Comparison of ENCODE assay signal across 9 mouse cellular contexts in the genomic region with DNA sequence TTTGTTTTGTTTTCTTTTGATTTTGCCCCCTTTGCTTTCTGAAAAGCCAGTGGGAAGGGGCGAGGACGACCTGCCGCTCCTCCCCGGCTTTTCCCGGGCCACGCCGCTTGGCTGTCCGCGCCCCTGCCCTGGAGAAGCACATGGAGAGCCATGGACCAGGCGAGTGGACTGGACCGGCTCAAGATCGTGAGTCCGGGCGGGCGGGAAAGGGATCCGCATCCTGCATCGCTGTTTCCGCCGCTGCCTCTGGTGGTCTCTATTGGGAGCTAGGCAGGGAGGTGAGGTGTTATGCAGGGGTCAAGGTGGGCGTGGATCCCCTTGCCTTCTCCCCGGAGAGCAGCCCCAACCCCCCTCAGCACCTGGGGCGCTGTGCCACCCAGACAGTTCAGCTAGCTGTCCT. TPM values are rescaled to one million over a fixed set of nuclear protein-coding genes. Genes with fewer than 3 reads are reported as not detected.
DNase-seq lines count a peak whose midpoint lies in the region; ATAC-seq and TF ChIP-seq lines count a peak whose summit lies in the region.
"Had no signal": no experiment of that assay in that cellular context is flagged by ENCODE, and none has a peak within 500 bp of the region (broad histone marks: within the 10 kb centered on the region; RNA-seq: fewer than 3 reads in every experiment).

No protein-coding gene starts in this region.

- no peak for TF ChIP-seq CTCF in liver, embryonic 14.5 days (IDR thresholded peaks at IDR 0.05; ENCODE audit: low read depth)

- DNase-seq in NIH3T3 (ENCODE audit: low read depth): peak; percentile 6
- peak; percentile 79 for DNase-seq in forebrain, embryonic 11.5 days (ENCODE audit: low spot score)
- no peak for DNase-seq in liver, embryonic 14.5 days (ENCODE audit: low read depth in 3 of 3, low spot score in 3 of 3)
- peak; percentile 48 for DNase-seq in neural tube, embryonic 11.5 days (ENCODE audit: low spot score)
- peak; percentile 25 for DNase-seq in urinary bladder, postnatal 25 days (ENCODE audit: low spot score)

- ATAC-seq in erythroblast, adult 5-6 weeks (replicated peaks; ENCODE audit: low FRiP score, poor library complexity, severe bottlenecking): no peak
- ATAC-seq in forebrain, embryonic 11.5 days (replicated peaks; ENCODE audit: low FRiP score): peak; percentile 61
- ATAC-seq in hindbrain, embryonic 15.5 days (ENCODE audit: low FRiP score, low read depth): peak; percentile 69
- ATAC-seq in liver, embryonic 14.5 days (ENCODE audit: insufficient read depth): no peak
- ATAC-seq in neural tube, embryonic 11.5 days (ENCODE audit: insufficient read depth, low FRiP score, low TSS enrichment): peak; percentile 42; the same call in 1 of the 2 replicates

- peak overlapping the region; percentile 87 for H3K4me2 ChIP-seq in forebrain, embryonic 11.5 days (ENCODE audit: low read depth, low read length, severe bottlenecking)
- peak overlapping the region; percentile 99 for H3K4me2 ChIP-seq in hindbrain, embryonic 15.5 days
- H3K4me2 ChIP-seq in liver, embryonic 14.5 days (ENCODE audit: low read depth): peak overlapping the region; percentile 63
- peak overlapping the region; percentile 95 for H3K4me2 ChIP-seq in neural tube, embryonic 11.5 days (ENCODE audit: low read depth)

- H3K9me3 ChIP-seq in erythroblast, embryonic 14.5 days (ENCODE audit: control insufficient read depth, low read length): no peaks in the 10 kb centered on the region
- H3K9me3 ChIP-seq in forebrain, embryonic 11.5 days (ENCODE audit: control insufficient read depth, low read length): no peaks in the 10 kb centered on the region
- H3K9me3 ChIP-seq in hindbrain, embryonic 15.5 days: no peaks in the 10 kb centered on the region
- H3K9me3 ChIP-seq in liver, embryonic 14.5 days (ENCODE audit: control insufficient read depth, low read length): no peaks in the 10 kb centered on the region
- no peaks in the 10 kb centered on the region for H3K9me3 ChIP-seq in neural tube, embryonic 11.5 days (ENCODE audit: control insufficient read depth, low read length)
- H3K9me3 ChIP-seq: G1E had no signal

- no peak for TF ChIP-seq EP300 in liver, embryonic 14.5 days (IDR thresholded peaks at IDR 0.05; ENCODE audit: low read depth)

- H3K27me3 ChIP-seq in erythroblast, embryonic 14.5 days (ENCODE audit: control insufficient read depth): peaks cover 32% of the 10 kb centered on the region
- no peaks in the 10 kb centered on the region for H3K27me3 ChIP-seq in forebrain, embryonic 11.5 days (ENCODE audit: control insufficient read depth, insufficient read depth, low read length)
- peaks cover 3% of the 10 kb centered on the region; the same call in 1 of the 2 replicates for H3K27me3 ChIP-seq in hindbrain, embryonic 15.5 days
- peaks cover 20% of the 10 kb centered on the region for H3K27me3 ChIP-seq in liver, embryonic 14.5 days (ENCODE audit: control insufficient read depth, insufficient read depth, low read length)
- H3K27me3 ChIP-seq in neural tube, embryonic 11.5 days (ENCODE audit: control insufficient read depth, insufficient read depth, low read length): peaks cover 16% of the 10 kb centered on the region

- H3K4me3 ChIP-seq in erythroblast, embryonic 14.5 days (replicated peaks): peak overlapping the region; percentile 46
- H3K4me3 ChIP-seq in forebrain, embryonic 11.5 days (ENCODE audit: low read depth, low read length): peak overlapping the region; percentile 58
- H3K4me3 ChIP-seq in hindbrain, embryonic 15.5 days: peak overlapping the region; percentile 73
- H3K4me3 ChIP-seq in liver, embryonic 14.5 days (ENCODE audit: insufficient read depth in 1 of 2, low read depth in 2 of 2, low read length in 2 of 2): peak overlapping the region; percentile 47 to 49
- H3K4me3 ChIP-seq in neural tube, embryonic 11.5 days (ENCODE audit: low read depth, low read length): peak overlapping the region; percentile 38

- WGBS in forebrain, embryonic 11.5 days: under 1% methylated on average over 21 of the region's 22 CpGs
- 0% methylated on average over 22 of the region's 22 CpGs for WGBS in hindbrain, embryonic 15.5 days
- 0% methylated on average over 22 of the region's 22 CpGs for WGBS in liver, embryonic 14.5 days (ENCODE audit: insufficient replicate concordance)
- WGBS in neural tube, embryonic 11.5 days: under 1% methylated on average over 20 of the region's 22 CpGs

- no peaks in the 10 kb centered on the region for H3K36me3 ChIP-seq in erythroblast, embryonic 14.5 days (ENCODE audit: control insufficient read depth)
- no peaks in the 10 kb centered on the region for H3K36me3 ChIP-seq in forebrain, embryonic 11.5 days (ENCODE audit: control insufficient read depth, insufficient read depth, low read length)
- no peaks in the 10 kb centered on the region for H3K36me3 ChIP-seq in hindbrain, embryonic 15.5 days
- H3K36me3 ChIP-seq in liver, embryonic 14.5 days (replicated peaks; ENCODE audit: control insufficient read depth, insufficient read depth, low read depth): no peaks in the 10 kb centered on the region
- no peaks in the 10 kb centered on the region for H3K36me3 ChIP-seq in neural tube, embryonic 11.5 days (ENCODE audit: control insufficient read depth, insufficient read depth, low read length)
- H3K36me3 ChIP-seq: G1E had no signal

- peak overlapping the region; percentile 83 for H3K9ac ChIP-seq in forebrain, embryonic 11.5 days (ENCODE audit: low read length)
- H3K9ac ChIP-seq in hindbrain, embryonic 15.5 days: peak overlapping the region; percentile 62
- no peak overlapping the region for H3K9ac ChIP-seq in liver, embryonic 14.5 days (replicated peaks)
- peak overlapping the region; percentile 63 for H3K9ac ChIP-seq in neural tube, embryonic 11.5 days (ENCODE audit: low read length)

- H3K27ac ChIP-seq in forebrain, embryonic 11.5 days (ENCODE audit: low read depth, low read length): peak overlapping the region; percentile 64
- peak overlapping the region; percentile 75 for H3K27ac ChIP-seq in hindbrain, embryonic 15.5 days (replicated peaks)
- no peak overlapping the region for H3K27ac ChIP-seq in liver, embryonic 14.5 days
- H3K27ac ChIP-seq in neural tube, embryonic 11.5 days (ENCODE audit: low read depth, low read length): no peak overlapping the region

- H3K4me1 ChIP-seq in erythroblast, embryonic 14.5 days (ENCODE audit: control insufficient read depth): no peaks in the 10 kb centered on the region
- peaks cover 8% of the 10 kb centered on the region for H3K4me1 ChIP-seq in forebrain, embryonic 11.5 days (replicated peaks; ENCODE audit: control insufficient read depth, insufficient read depth, low read length)
- H3K4me1 ChIP-seq in hindbrain, embryonic 15.5 days (replicated peaks): peaks cover 27% of the 10 kb centered on the region
- H3K4me1 ChIP-seq in liver, embryonic 14.5 days (replicated peaks; ENCODE audit: control insufficient read depth in 2 of 2, insufficient read depth in 2 of 2, low read length in 1 of 2): 0 out of 4 replicates have a peak, but pooled peaks cover 0 to 2% of the 10 kb centered on the region in 2 experiments
- 0 out of 2 replicates have a peak, but pooled peaks cover 1% of the 10 kb centered on the region for H3K4me1 ChIP-seq in neural tube, embryonic 11.5 days (ENCODE audit: control insufficient read depth, insufficient read depth, low read length)

RNA-seq across cellular contexts. Expression of gene Cacnb2, which starts 1.9 kb away (rescaled TPM):
- not detected in 2 replicates for polyA plus RNA-seq in erythroblast, embryonic 14.5 days (2012)
- not detected in 2 replicates for total RNA-seq in erythroblast, adult 5-6 weeks (2015; ENCODE audit: low replicate concordance)
- 0.42 TPM in 1 of 2 replicates, not detected in the other for total RNA-seq in erythroblast, adult 5-6 weeks (2017; ENCODE audit: low replicate concordance)
- 2.9 and 4.0 TPM in 2 replicates for polyA plus RNA-seq in forebrain, embryonic 11.5 days (2014; fragmentation: Nextera tagmentation; extraction: Ambion mirVana)
- 7.5 and 8.2 TPM in 2 replicates for polyA plus RNA-seq in hindbrain, embryonic 15.5 days (2015; fragmentation: Nextera tagmentation; extraction: Ambion mirVana)
- polyA plus RNA-seq in liver, embryonic 14.5 days (2012; rRNA removed): 0.23 and 0.37 TPM in 2 replicates
- polyA plus RNA-seq in liver, embryonic 14.5 days (2014; fragmentation: Nextera tagmentation; extraction: Ambion mirVana): 0.04 and 0.11 TPM in 2 replicates
- polyA plus RNA-seq in neural tube, embryonic 11.5 days (2014; fragmentation: Nextera tagmentation; extraction: Ambion mirVana): 0.73 and 1.2 TPM in 2 replicates
- polyA plus RNA-seq: G1E had no signal

Comparison
In these comparisons a context has a peak if more than half of its experiments do, and no peak if none do; other contexts are left out.
1. ATAC-seq: peak in forebrain, embryonic 11.5 days (single experiment), hindbrain, embryonic 15.5 days (single experiment) and neural tube, embryonic 11.5 days (single experiment); none in erythroblast, adult 5-6 weeks (single experiment) and liver, embryonic 14.5 days (single experiment).
2. DNase-seq: peak in NIH3T3 (single experiment), forebrain, embryonic 11.5 days (single experiment), neural tube, embryonic 11.5 days (single experiment) and urinary bladder, postnatal 25 days (single experiment); none in liver, embryonic 14.5 days (0 of 3).
3. H3K27ac ChIP-seq: peak in forebrain, embryonic 11.5 days (single experiment) and hindbrain, embryonic 15.5 days (single experiment); none in liver, embryonic 14.5 days (single experiment) and neural tube, embryonic 11.5 days (single experiment).
4. Peak in every context shown above with its lines, with median percentiles within 50 percentile points of each other: H3K4me3 ChIP-seq and H3K4me2 ChIP-seq.